Comparison of ENCODE assay signal across 10 mouse cellular contexts in genomic region chr8:4257350-4257749, GRCm38 (mm10). TPM values are rescaled to one million over a fixed set of nuclear protein-coding genes. Genes with fewer than 3 reads are reported as not detected.
DNase-seq lines count a peak whose midpoint lies in the region; ATAC-seq and TF ChIP-seq lines count a peak whose summit lies in the region.
"Had no signal": no experiment of that assay in that cellular context is flagged by ENCODE, and none has a peak within 500 bp of the region (broad histone marks: within the 10 kb centered on the region; RNA-seq: fewer than 3 reads in every experiment).

No protein-coding gene starts in this region.

- WGBS in heart, embryonic 14.5 days: 88% methylated on average over 4 of the region's 4 CpGs
- 62% methylated on average over 4 of the region's 4 CpGs for WGBS in embryonic facial prominence, embryonic 15.5 days
- WGBS in hindbrain, postnatal 0 days: 58% methylated on average over 4 of the region's 4 CpGs
- 73% methylated on average over 4 of the region's 4 CpGs for WGBS in neural tube, embryonic 12.5 days
- WGBS in liver, embryonic 12.5 days (ENCODE audit: insufficient replicate concordance): 86% methylated on average over 4 of the region's 4 CpGs

- DNase-seq in heart, postnatal 36 days: no peak
- DNase-seq in hindbrain, postnatal 0 days (ENCODE audit: low spot score): no peak
- DNase-seq in cerebellum, adult 11 months: no peak

- H3K9me3 ChIP-seq in heart, embryonic 14.5 days (ENCODE audit: control insufficient read depth, low read length): no peaks in the 10 kb centered on the region
- no peaks in the 10 kb centered on the region for H3K9me3 ChIP-seq in embryonic facial prominence, embryonic 15.5 days (replicated peaks)
- no peaks in the 10 kb centered on the region for H3K9me3 ChIP-seq in hindbrain, postnatal 0 days (ENCODE audit: low read length)
- no peaks in the 10 kb centered on the region for H3K9me3 ChIP-seq in neural tube, embryonic 12.5 days
- no peaks in the 10 kb centered on the region for H3K9me3 ChIP-seq in liver, embryonic 12.5 days (replicated peaks)

- no peak overlapping the region; the same call in 1 of the 2 replicates for H3K4me2 ChIP-seq in heart, embryonic 14.5 days (ENCODE audit: low read length)
- peak overlapping the region; percentile 87; the same call in 1 of the 2 replicates for H3K4me2 ChIP-seq in embryonic facial prominence, embryonic 15.5 days (replicated peaks)
- peak overlapping the region; percentile 74 for H3K4me2 ChIP-seq in hindbrain, postnatal 0 days (ENCODE audit: low read depth, low read length)
- H3K4me2 ChIP-seq in neural tube, embryonic 12.5 days (replicated peaks): peak overlapping the region; percentile 78
- H3K4me2 ChIP-seq in liver, embryonic 12.5 days: no peak overlapping the region

- no peak for TF ChIP-seq CTCF in hindbrain, postnatal 0 days (IDR thresholded peaks at IDR 0.05; ENCODE audit: low read depth)

- H3K4me1 ChIP-seq in heart, embryonic 14.5 days (ENCODE audit: control insufficient read depth in 2 of 2, insufficient read depth in 2 of 2, low read length in 2 of 2): peaks cover 14 to 23% of the 10 kb centered on the region in 2 experiments
- peaks cover 39% of the 10 kb centered on the region for H3K4me1 ChIP-seq in embryonic facial prominence, embryonic 15.5 days
- peaks cover 18% of the 10 kb centered on the region for H3K4me1 ChIP-seq in hindbrain, postnatal 0 days (ENCODE audit: insufficient read depth, low read length)
- peaks cover 40% of the 10 kb centered on the region for H3K4me1 ChIP-seq in neural tube, embryonic 12.5 days
- peaks cover 38% of the 10 kb centered on the region for H3K4me1 ChIP-seq in liver, embryonic 12.5 days

- H3K27ac ChIP-seq in heart, embryonic 14.5 days (replicated peaks in 1 of 2; ENCODE audit: control insufficient read depth in 1 of 2, insufficient read depth in 1 of 2, low read depth in 2 of 2, low read length in 2 of 2): no peak overlapping the region
- H3K27ac ChIP-seq in embryonic facial prominence, embryonic 15.5 days (replicated peaks): 0 out of 2 replicates have a peak overlapping the region, but pooled peaks have one; percentile 1
- H3K27ac ChIP-seq in hindbrain, postnatal 0 days: peak overlapping the region; percentile 94; the same call in 1 of the 2 replicates
- no peak overlapping the region; the same call in 1 of the 2 replicates for H3K27ac ChIP-seq in neural tube, embryonic 12.5 days
- no peak overlapping the region for H3K27ac ChIP-seq in liver, embryonic 12.5 days
- H3K27ac ChIP-seq: macrophage had no signal

- no peaks in the 10 kb centered on the region for H3K27me3 ChIP-seq in heart, embryonic 14.5 days (ENCODE audit: control insufficient read depth, insufficient read depth, low read length)
- no peaks in the 10 kb centered on the region for H3K27me3 ChIP-seq in embryonic facial prominence, embryonic 15.5 days
- no peaks in the 10 kb centered on the region for H3K27me3 ChIP-seq in hindbrain, postnatal 0 days (ENCODE audit: insufficient read depth, low read length)
- no peaks in the 10 kb centered on the region for H3K27me3 ChIP-seq in neural tube, embryonic 12.5 days (replicated peaks)
- H3K27me3 ChIP-seq in liver, embryonic 12.5 days (replicated peaks): no peaks in the 10 kb centered on the region

- H3K4me3 ChIP-seq in heart, embryonic 14.5 days (ENCODE audit: control insufficient read depth in 1 of 2, insufficient read depth in 1 of 2, low read depth in 1 of 2, low read length in 2 of 2): no peak overlapping the region
- peak overlapping the region; percentile 74 for H3K4me3 ChIP-seq in embryonic facial prominence, embryonic 15.5 days (replicated peaks)
- H3K4me3 ChIP-seq in hindbrain, postnatal 0 days (ENCODE audit: low read length): peak overlapping the region; percentile 76
- peak overlapping the region; percentile 86 for H3K4me3 ChIP-seq in neural tube, embryonic 12.5 days
- no peak overlapping the region for H3K4me3 ChIP-seq in liver, embryonic 12.5 days

- H3K9ac ChIP-seq in heart, embryonic 14.5 days (ENCODE audit: low read length): 0 out of 2 replicates have a peak overlapping the region, but pooled peaks have one; percentile 12
- no peak overlapping the region for H3K9ac ChIP-seq in embryonic facial prominence, embryonic 15.5 days
- H3K9ac ChIP-seq in hindbrain, postnatal 0 days (replicated peaks; ENCODE audit: low read length): peak overlapping the region; percentile 90; the same call in 1 of the 2 replicates
- peak overlapping the region; percentile 92 for H3K9ac ChIP-seq in neural tube, embryonic 12.5 days
- no peak overlapping the region for H3K9ac ChIP-seq in liver, embryonic 12.5 days

- intact Hi-C loops in heart, postnatal 36 days (cut with DNase I): loop anchor here (5.0 to 10.0 kb wide), 6 partner anchors 65 to 743 kb away; partner anchors contain the start of genes Pcp2, Pet100, Pnpla6 and Xab2

- H3K36me3 ChIP-seq in heart, embryonic 14.5 days (ENCODE audit: control insufficient read depth, insufficient read depth, low read length): peaks cover 58% of the 10 kb centered on the region
- peaks cover 48% of the 10 kb centered on the region for H3K36me3 ChIP-seq in embryonic facial prominence, embryonic 15.5 days
- peaks cover 40% of the 10 kb centered on the region; the same call in 1 of the 2 replicates for H3K36me3 ChIP-seq in hindbrain, postnatal 0 days (ENCODE audit: insufficient read depth, low read length)
- H3K36me3 ChIP-seq in neural tube, embryonic 12.5 days: peaks cover 51% of the 10 kb centered on the region
- peaks cover 59% of the 10 kb centered on the region for H3K36me3 ChIP-seq in liver, embryonic 12.5 days

- ATAC-seq in heart, embryonic 14.5 days (ENCODE audit: insufficient number of reproducible peaks, insufficient read depth, low FRiP score, low read depth): no peak
- ATAC-seq in embryonic facial prominence, embryonic 15.5 days (ENCODE audit: insufficient number of reproducible peaks, low FRiP score, low TSS enrichment, low read depth): no peak
- ATAC-seq in hindbrain, postnatal 0 days: no peak
- ATAC-seq in neural tube, embryonic 12.5 days (ENCODE audit: low FRiP score, low read depth): no peak
- ATAC-seq in liver, embryonic 12.5 days: no peak
- no peak for ATAC-seq in inflammation-experienced regulatory T-cells, adult 6 months

RNA-seq across cellular contexts. Expression of gene Ctxn1, which starts 1.7 kb away (rescaled TPM):
- polyA plus RNA-seq in heart, embryonic 14.5 days (2014; fragmentation: Nextera tagmentation; extraction: Ambion mirVana): 20.9 and 29.4 TPM in 2 replicates
- total RNA-seq in heart, postnatal 36 days (2021): under 1 TPM; 0.57 to 0.97 TPM
- 72.7 and 80.3 TPM in 2 replicates for polyA plus RNA-seq in embryonic facial prominence, embryonic 15.5 days (2015; fragmentation: Nextera tagmentation; extraction: Ambion mirVana)
- 99.4 and 109 TPM in 2 replicates for total RNA-seq in hindbrain, postnatal 0 days (2014; rRNA removed)
- 224 and 240 TPM in 2 replicates for polyA plus RNA-seq in hindbrain, postnatal 0 days (2015; fragmentation: Nextera tagmentation; extraction: Ambion mirVana)
- polyA plus RNA-seq in neural tube, embryonic 12.5 days (2016; fragmentation: Nextera tagmentation; extraction: Ambion mirVana): 209 and 218 TPM in 2 replicates
- polyA plus RNA-seq in liver, embryonic 12.5 days (2016; fragmentation: Nextera tagmentation; extraction: Ambion mirVana): 5.5 and 7.1 TPM in 2 replicates
- polyA plus RNA-seq in inflammation-experienced regulatory T-cells, adult 6 months (2017; shearing (Covaris generic)): under 1 TPM in 2 of 3 experiments, not detected in 1; 0.74 to 0.89 TPM
- polyA plus RNA-seq: macrophage had no signal

RNA-seq across cellular contexts. Expression of gene Snapc2, which starts 4.5 kb away (rescaled TPM):
- polyA plus RNA-seq in heart, embryonic 14.5 days (2014; fragmentation: Nextera tagmentation; extraction: Ambion mirVana): 39.8 and 46.2 TPM in 2 replicates
- total RNA-seq in heart, postnatal 36 days (2021): 10 to 100 TPM; 15.6 to 16.4 TPM
- 58.6 and 59.9 TPM in 2 replicates for polyA plus RNA-seq in embryonic facial prominence, embryonic 15.5 days (2015; fragmentation: Nextera tagmentation; extraction: Ambion mirVana)
- total RNA-seq in hindbrain, postnatal 0 days (2014; rRNA removed): 89.6 and 91.3 TPM in 2 replicates
- 63.4 and 65.3 TPM in 2 replicates for polyA plus RNA-seq in hindbrain, postnatal 0 days (2015; fragmentation: Nextera tagmentation; extraction: Ambion mirVana)
- 60.6 and 63.2 TPM in 2 replicates for polyA plus RNA-seq in neural tube, embryonic 12.5 days (2016; fragmentation: Nextera tagmentation; extraction: Ambion mirVana)
- 26.3 and 27.2 TPM in 2 replicates for polyA plus RNA-seq in liver, embryonic 12.5 days (2016; fragmentation: Nextera tagmentation; extraction: Ambion mirVana)
- 10 to 100 TPM in 2 of 3 experiments, 1 to 10 TPM in 1; 9.1 to 16.0 (median 15.9) TPM for polyA plus RNA-seq in inflammation-experienced regulatory T-cells, adult 6 months (2017; shearing (Covaris generic))

RNA-seq across cellular contexts. Expression of gene Tgfbr3l, which starts 9.3 kb away (rescaled TPM):
- polyA plus RNA-seq in heart, embryonic 14.5 days (2014; fragmentation: Nextera tagmentation; extraction: Ambion mirVana): 2.5 and 2.6 TPM in 2 replicates
- 1 to 10 TPM; 2.5 to 3.9 TPM for total RNA-seq in heart, postnatal 36 days (2021)
- 3.6 and 4.2 TPM in 2 replicates for polyA plus RNA-seq in embryonic facial prominence, embryonic 15.5 days (2015; fragmentation: Nextera tagmentation; extraction: Ambion mirVana)
- total RNA-seq in hindbrain, postnatal 0 days (2014; rRNA removed): 9.0 and 15.5 TPM in 2 replicates
- polyA plus RNA-seq in hindbrain, postnatal 0 days (2015; fragmentation: Nextera tagmentation; extraction: Ambion mirVana): 3.7 TPM in 2 replicates
- 5.4 and 8.1 TPM in 2 replicates for polyA plus RNA-seq in neural tube, embryonic 12.5 days (2016; fragmentation: Nextera tagmentation; extraction: Ambion mirVana)
- polyA plus RNA-seq in liver, embryonic 12.5 days (2016; fragmentation: Nextera tagmentation; extraction: Ambion mirVana): 1.3 and 1.4 TPM in 2 replicates
- 1 to 10 TPM; 1.9 to 8.2 (median 5.2) TPM for polyA plus RNA-seq in inflammation-experienced regulatory T-cells, adult 6 months (2017; shearing (Covaris generic))

RNA-seq across cellular contexts. Expression of gene Timm44, which starts 18.4 kb away (rescaled TPM):
- polyA plus RNA-seq in heart, embryonic 14.5 days (2014; fragmentation: Nextera tagmentation; extraction: Ambion mirVana): 77.6 and 85.0 TPM in 2 replicates
- total RNA-seq in heart, postnatal 36 days (2021): 100 to 1,000 TPM; 107 to 126 TPM
- polyA plus RNA-seq in embryonic facial prominence, embryonic 15.5 days (2015; fragmentation: Nextera tagmentation; extraction: Ambion mirVana): 56.7 and 62.4 TPM in 2 replicates
- total RNA-seq in hindbrain, postnatal 0 days (2014; rRNA removed): 45.7 and 64.8 TPM in 2 replicates
- 46.7 and 50.0 TPM in 2 replicates for polyA plus RNA-seq in hindbrain, postnatal 0 days (2015; fragmentation: Nextera tagmentation; extraction: Ambion mirVana)
- 44.9 and 53.2 TPM in 2 replicates for polyA plus RNA-seq in neural tube, embryonic 12.5 days (2016; fragmentation: Nextera tagmentation; extraction: Ambion mirVana)
- polyA plus RNA-seq in liver, embryonic 12.5 days (2016; fragmentation: Nextera tagmentation; extraction: Ambion mirVana): 53.0 and 54.4 TPM in 2 replicates
- 10 to 100 TPM; 69.8 to 91.0 (median 81.9) TPM for polyA plus RNA-seq in inflammation-experienced regulatory T-cells, adult 6 months (2017; shearing (Covaris generic))

RNA-seq across cellular contexts. Expression of gene Gm49320, which starts 18.7 kb away (rescaled TPM):
- polyA plus RNA-seq in heart, embryonic 14.5 days (2014; fragmentation: Nextera tagmentation; extraction: Ambion mirVana): 0.22 and 0.53 TPM in 2 replicates
- under 1 TPM in 1 of 2 experiments, not detected in 1; 0.44 TPM for total RNA-seq in heart, postnatal 36 days (2021)
- 1.1 and 1.4 TPM in 2 replicates for polyA plus RNA-seq in embryonic facial prominence, embryonic 15.5 days (2015; fragmentation: Nextera tagmentation; extraction: Ambion mirVana)
- total RNA-seq in hindbrain, postnatal 0 days (2014; rRNA removed): not detected in 2 replicates
- 0.25 and 0.74 TPM in 2 replicates for polyA plus RNA-seq in hindbrain, postnatal 0 days (2015; fragmentation: Nextera tagmentation; extraction: Ambion mirVana)
- polyA plus RNA-seq in neural tube, embryonic 12.5 days (2016; fragmentation: Nextera tagmentation; extraction: Ambion mirVana): 1.2 and 1.5 TPM in 2 replicates
- polyA plus RNA-seq in liver, embryonic 12.5 days (2016; fragmentation: Nextera tagmentation; extraction: Ambion mirVana): 0.18 and 0.43 TPM in 2 replicates
- polyA plus RNA-seq in inflammation-experienced regulatory T-cells, adult 6 months (2017; shearing (Covaris generic)): under 1 TPM in 1 of 3 experiments, not detected in 2; 0.35 TPM
- total RNA-seq: heart, postnatal 25 days had no signal

Comparison
In these comparisons a context has a peak if more than half of its experiments do, and no peak if none do; other contexts are left out.
1. H3K27ac ChIP-seq: peak in embryonic facial prominence, embryonic 15.5 days (single experiment) and hindbrain, postnatal 0 days (single experiment); none in heart, embryonic 14.5 days (0 of 2), neural tube, embryonic 12.5 days (single experiment) and liver, embryonic 12.5 days (single experiment).
2. H3K4me2 ChIP-seq: peak in embryonic facial prominence, embryonic 15.5 days (single experiment), hindbrain, postnatal 0 days (single experiment) and neural tube, embryonic 12.5 days (single experiment); none in heart, embryonic 14.5 days (single experiment) and liver, embryonic 12.5 days (single experiment).
3. H3K4me3 ChIP-seq: peak in embryonic facial prominence, embryonic 15.5 days (single experiment), hindbrain, postnatal 0 days (single experiment) and neural tube, embryonic 12.5 days (single experiment); none in heart, embryonic 14.5 days (0 of 2) and liver, embryonic 12.5 days (single experiment).
4. H3K9ac ChIP-seq: peak in heart, embryonic 14.5 days (single experiment), hindbrain, postnatal 0 days (single experiment) and neural tube, embryonic 12.5 days (single experiment); none in embryonic facial prominence, embryonic 15.5 days (single experiment) and liver, embryonic 12.5 days (single experiment).